Mouse (Mus musculus) B cell, adult 2 months (primary cell): ENCODE measurements around the gene Pigq.

Experiments
- DNase-seq, 2 experiments: peaks; one replicate each; pipeline ENCODE4 v3.0.0; 2022

Pigq gene

DNA sequence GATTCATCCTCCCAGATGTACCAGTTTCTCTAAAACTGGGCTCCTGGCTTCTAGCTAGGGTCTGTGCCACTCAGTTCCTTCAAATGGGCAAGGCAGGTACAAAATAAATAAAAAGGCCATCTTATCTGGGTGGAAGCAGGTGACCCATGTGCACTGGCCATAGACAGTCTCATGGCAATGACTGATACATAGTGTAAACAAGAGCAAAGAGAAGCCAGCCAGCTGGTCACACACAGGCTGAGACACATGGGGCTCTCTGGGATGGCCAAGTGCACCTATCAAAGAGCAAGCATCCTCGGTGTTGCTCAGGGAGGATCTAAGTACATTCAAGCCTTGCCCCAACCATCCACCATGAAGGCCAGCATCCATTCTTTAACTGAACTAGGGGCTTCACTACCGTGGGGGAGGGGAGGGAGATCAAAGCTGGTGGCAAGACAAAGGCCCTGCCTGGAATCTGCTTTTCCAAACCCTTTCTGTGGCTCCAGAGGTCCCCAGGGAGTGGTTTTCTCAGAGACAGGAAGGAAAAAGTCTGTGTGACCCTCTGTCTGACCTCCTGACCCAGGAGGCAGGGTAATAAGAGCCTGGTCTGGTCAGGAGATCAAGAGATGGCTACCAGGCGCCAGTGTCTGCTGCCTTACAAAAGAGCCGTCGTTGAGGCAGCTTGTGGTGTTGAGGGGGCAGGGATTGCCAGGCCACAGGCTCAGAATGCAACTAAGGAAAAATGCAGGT, 63.7 kb downstream of the Pigq start:
- no peak for DNase-seq

DNA sequence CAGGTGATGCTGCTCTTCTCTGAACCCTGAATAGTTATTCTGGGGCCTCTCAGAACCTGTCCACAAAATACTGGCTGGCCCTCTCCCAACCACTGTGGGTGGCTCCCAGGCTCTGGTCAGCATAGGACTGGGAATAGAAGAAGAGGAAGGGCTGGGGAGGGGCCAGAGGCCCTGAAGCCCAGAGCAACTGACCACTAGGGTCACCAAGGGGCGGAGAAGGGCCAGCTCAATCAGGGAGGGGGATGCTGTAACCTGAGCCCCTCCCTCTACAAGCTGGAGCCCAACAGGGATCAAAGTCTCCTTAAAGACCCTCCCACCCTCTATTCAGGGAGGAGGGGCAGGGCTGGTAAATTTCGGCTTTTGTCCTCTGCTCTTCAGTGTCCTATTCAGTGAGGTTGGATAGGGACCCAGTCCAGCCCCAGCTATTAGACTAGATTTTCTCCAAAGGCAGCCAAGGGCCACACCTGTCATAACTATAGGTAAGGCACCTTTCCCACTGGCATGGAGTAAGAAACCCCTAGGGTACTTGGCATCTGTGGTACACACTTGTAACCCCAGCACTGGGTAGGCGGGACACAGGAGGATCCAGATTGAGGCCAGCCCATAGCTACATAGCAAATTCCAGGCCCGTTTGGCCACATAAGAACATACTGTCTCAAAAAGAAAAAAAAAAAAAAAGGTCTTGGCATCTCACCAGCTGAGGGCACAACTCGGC, 64.4 kb downstream of the Pigq start, which contains the start of gene Wfikkn1:
Gene Wfikkn1 (minus strand): TSS at position 663 of the 715 bp plus-strand sequence.
- no peak for DNase-seq

DNA sequence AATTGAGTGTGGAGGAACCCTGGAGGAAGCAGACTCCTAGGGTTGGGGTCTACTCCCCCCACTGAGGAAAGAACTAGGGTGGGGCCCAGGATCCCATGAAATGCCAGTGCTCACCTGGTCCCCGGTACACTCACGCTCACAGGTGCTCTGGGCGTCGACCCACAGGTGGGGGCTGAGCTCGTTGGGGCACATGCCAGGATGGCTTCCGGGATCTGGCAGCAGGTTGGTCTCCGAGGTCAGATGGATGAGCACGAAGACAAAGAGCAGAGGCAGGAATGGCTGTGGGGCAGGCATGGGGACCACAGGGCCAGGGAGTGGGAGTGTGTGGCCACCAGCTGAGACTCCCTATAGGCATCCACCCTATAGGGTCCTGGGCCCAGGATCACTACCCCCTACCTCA, 65.0 kb downstream of the Pigq start:
- DNase-seq = no peak

DNA sequence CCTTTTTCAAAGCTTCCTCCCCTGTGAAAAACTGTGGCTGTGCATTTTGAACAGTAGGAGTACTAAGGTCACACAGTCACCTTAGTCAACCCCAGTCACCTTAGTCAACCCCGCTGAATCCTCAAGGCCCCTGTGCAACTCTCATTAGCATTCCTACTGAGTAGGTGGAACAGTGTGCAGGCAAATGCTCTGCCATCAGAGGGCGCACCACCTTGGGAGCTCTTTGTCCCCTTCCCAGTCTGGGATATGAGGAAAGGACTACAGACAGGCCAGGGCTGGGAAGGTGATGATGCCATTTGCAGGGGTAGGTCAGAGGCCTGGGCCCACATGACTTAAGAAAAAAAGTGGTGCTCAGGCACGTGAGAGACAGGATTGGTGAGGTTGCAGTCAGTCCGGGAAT, 65.5 kb downstream of the Pigq start:
- no peak for DNase-seq

DNA sequence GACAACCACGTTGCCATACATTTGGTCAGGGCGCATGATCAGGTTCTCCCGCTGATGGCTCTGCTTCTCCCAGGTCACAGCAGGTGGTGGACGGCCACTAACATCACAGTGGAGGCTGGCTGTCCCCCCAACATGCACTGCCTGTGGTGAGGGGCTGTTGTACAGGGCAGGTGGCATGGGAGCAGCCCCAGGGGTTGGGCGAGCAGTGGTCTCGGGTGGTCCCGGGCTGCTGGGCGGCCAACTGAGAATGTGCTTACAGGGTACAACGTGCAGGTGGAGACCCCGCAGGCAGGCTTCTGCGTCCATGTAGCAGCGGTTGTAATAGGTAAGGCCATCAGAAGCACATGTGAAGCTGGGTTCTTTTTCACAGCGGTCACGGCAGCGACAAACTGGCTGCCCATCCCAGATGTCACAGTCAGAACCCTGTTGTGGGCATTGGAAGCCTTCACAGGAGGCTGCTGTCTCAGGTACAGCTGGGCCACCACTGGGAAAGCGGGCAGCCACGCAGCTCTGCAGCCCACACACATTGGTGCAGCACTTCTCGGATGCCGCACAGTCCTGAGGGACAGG, 66.0 kb downstream of the Pigq start:
- DNase-seq = no peak

DNA sequence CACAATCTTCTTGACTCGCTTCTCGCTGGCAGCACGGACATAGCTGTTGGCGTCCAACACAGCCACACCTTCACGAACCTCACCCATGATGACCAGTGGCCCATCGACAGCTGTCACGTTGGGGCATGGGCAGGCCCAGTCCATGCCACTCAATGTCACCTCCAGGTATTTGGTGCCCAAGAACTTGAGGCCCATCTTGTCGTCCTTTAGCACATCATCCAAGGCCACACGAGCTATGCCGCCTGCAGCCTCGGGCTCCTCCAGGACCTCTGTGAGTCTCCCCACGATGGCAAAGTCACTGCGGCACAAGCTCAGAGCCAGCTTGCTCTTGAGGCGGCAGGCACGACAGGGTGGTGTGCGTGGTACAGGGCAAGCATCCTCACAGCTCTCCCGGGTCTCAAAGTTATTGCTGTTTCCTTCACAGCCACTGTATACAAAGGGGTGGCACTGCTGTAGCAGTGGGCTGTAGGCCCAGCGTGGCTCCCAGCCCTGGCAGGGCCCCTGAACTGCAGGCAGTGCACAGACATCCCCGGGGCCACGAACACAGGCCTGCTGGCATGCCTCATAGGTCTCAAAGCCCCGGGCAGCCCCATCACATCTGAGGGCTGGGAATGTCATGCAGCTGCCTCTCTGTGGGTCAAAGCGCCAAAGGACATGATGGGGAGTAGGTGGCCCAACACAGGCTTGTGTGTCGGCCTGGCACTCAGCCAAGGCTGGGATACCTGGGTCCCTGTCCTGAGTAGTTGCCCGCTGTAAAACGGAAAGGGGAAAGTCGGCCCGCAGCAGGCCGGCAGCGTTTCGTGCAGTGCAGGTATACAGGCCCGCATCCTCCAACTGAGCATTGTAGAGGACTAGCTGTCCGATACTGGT, 66.8 kb downstream of the Pigq start:
- no peak for DNase-seq

DNA sequence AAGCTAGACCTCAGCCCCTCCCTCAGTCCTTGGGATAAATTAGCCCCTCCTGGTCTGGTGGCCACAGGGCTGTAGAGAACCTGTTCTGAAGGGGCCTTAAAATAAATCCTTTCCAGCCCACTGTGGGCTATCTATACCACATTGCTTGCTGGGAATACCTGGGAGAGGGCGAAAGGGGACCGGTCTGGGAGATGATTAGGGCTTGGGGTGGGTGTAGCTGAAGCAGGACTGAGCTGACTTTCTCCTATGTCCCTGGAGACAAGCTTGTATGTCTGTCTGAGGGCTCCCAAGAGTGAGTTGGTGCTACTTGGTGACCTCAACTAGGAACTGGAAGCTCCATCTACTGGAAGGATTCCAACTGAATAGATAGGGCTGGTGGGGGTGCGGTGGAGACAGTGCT, 67.7 kb downstream of the Pigq start:
- DNase-seq = no peak
